Mouse (Mus musculus): ENCODE data around the gene Ccdc40.

Ccdc40 gene

GRCm38 (mm10) chr11:119208870-119209370 lies 19.5 kb upstream of the Ccdc40 start:
- DNase-seq: no peak

- peak; percentile 73 for DNase-seq
Measured at GRCm38 (mm10) chr11:119209371-119210025, 18.9 kb upstream of the Ccdc40 start.

DNA sequence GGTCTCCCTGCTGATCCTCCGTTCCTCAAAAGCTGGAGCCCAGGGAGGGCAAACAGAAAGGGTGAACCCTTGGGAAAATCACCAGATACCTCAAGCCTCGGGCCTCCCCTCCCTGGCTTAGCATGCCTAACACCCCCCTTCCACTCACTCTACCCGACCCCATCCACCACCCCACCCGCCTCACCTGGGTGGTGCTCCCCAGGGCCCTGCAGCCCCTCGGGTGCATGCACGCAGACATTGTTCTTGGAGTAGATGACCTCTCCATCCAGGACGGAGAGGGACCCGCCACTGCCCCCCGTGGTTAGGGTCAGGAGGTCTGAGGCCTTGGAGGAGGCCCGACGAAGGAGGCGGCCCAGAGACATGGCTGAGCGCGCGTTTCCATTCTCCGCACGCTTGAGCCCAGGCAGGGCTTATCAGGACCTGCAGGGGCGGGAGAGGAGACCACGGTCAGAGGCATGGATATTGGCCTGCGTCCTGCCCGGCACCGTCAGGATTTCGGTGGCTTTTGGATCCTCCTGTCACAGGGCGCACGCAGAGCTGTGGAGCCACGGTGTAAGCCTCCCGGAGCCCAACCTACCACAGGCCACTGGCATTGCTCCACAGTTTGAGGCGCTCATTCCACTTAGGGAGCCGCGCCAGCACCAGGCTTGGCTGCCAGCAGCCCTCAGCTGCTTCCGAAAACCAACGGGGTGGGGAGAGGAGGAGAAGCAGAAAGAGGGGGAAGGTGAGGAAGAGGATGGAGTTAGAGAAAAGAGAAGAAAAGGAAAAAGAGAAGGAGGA lies 17.9 kb upstream of the Ccdc40 start:
- DNase-seq: peak; percentile 79

- DNase-seq: no peak
Measured at GRCm38 (mm10) chr11:119211604-119212309, 16.6 kb upstream of the Ccdc40 start.

DNA sequence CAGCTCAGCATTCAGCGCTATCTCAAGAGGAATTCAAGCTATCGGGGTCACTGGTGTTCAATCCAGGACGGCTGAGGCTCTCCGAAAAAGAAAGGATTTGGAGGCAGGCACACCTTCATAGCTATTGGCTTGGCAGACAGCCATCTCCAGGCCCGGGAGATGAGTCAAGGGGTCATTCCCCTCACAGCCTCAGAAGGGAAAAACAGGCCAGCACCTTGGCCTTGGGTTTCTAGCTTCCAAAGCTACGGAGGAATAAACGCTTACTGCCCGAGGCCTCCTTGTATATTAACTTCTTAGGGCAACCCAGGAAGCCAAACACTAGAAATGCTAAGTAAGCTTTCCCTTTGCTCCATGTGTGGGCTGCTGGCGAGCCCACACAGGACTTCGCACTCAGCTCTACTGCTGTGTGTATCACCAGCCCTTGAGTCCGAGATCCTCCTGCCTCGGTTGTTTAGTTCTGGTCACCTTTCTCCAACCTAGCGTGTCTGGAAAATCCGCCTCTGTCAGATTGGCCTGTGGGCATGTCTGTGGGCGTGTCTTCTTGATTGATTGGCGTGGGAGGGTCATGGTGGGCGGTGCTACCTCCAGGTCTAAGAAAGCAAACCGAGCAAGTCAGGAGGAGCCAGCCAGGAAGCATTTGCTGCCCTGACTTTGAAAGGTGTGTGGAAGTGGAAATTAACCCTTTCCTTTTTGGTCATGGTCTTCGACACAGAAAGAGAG lies 15.0 kb upstream of the Ccdc40 start:
- DNase-seq: no peak

DNA sequence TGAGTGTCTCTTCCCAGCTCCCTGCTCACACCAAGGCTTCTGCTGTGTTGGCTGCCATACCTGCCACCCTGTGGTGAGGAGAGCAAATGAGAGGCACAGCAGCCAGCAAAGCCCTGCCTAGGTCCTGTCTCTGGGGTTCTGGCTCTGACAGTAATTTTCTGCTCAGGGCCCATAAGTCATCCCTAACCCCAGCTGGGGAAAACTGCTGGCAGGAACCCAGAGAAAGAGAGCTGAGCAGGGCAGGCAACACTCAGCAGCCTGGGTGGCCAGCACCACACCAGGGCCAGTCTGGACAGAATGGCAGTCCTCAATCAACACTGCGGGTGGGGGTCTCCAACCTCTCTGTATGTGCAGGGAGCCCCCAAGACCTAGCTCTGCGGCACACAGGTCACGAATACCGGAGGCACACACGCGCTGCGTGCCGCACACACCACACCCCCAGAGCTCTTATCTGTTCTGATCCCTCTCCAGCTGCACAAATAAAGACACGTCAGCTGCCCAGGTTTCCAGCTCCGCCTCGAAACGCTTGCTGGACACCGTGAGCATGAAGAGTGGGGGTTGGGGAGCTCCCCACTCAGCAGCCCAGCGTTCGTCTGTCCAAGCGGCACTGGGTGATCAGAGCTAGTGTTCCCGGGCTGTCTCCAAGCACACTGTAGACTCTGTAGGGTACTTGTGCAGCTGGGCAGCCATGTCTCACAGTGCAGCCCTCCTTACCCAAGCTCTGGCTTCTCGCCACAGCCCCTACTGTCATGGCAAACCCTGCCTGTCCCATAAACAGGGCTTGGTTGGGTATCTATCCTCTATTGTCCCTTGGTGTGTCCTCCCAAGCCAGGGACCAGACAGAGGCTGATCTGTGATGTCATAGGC lies 13.1 kb upstream of the Ccdc40 start:
- peak; percentile 63 for DNase-seq

GRCm38 (mm10) chr11:119215905-119216507 lies 12.4 kb upstream of the Ccdc40 start:
- DNase-seq: peak; percentile 73

- no peak for DNase-seq
Measured at GRCm38 (mm10) chr11:119217861-119218260, 10.5 kb upstream of the Ccdc40 start.

GRCm38 (mm10) chr11:119219816-119220465 lies 8.4 kb upstream of the Ccdc40 start:
- DNase-seq: no peak

DNA sequence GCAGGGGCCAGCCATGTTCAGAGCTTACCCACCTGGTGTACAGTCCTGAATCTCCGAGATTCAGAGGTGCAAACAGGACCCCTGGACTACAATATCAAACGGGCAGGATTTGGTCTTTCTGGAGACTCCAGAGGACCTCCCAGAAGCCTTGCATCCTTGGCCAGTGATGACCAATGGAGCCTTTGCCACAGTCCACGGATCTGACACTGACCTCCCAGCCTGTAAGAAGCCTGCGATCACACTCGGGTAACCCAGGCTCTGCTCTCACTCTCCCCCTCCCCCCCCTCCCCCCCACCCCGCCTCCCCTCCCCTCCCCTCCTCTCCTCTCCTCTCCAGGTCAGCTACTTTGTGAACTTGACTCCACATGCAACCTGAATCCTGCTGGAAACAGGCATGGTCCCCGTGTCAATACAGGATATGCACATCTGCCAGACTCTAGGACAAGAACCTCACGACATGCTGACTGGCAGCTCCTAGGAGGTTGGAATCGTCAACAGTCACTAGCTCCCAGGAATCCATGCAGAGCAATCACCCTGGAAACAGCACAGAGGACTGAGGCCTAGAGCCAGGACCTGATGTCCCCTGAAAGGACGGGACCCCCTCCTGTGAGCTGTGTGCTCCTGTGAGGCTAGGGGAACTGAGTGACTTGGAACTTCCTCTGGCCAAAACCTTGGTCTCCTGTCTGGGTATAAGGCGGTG lies 6.4 kb upstream of the Ccdc40 start:
- DNase-seq: no peak

GRCm38 (mm10) chr11:119223124-119223890 lies 5.1 kb upstream of the Ccdc40 start:
- peak; percentile 75 for DNase-seq

DNA sequence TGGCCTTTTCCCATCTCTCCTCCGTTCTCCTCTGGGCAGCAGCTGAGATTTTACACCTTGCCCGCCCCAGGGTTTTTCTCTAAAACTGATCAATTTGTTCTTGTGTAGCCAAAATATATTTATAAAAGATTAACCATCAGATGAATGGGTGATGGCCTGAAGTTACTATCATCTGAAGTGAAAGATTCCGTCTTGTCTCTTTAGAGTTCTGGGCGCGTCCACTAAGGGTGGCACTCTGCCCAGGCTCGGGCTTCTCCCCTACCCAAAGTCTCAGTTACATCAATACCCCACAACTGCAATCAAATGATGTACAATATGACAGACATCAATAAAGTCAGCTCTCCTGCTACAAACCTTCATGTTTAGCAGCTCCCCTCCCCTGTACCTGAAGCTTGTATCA lies 3.4 kb upstream of the Ccdc40 start:
- DNase-seq: no peak

DNA sequence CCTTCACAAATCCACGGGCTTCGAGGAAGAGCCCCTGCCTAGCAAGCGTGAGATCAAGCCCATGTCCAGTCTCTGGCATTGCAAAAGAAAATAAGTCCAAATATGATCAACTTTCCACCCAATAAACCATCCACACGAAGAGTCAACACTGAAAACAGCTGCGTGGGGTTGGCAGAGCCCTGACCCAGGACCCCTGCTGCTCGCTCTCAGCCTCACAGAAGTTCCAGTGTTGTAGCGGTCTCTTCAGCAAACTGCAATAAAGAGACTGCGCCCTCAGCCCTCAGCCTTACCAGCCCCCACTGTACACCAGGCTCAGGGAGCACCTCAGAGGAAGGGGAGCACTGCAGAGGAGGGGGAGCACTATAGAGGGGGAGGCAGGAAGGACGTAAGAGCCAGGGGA lies 2.7 kb upstream of the Ccdc40 start:
- no peak for DNase-seq

GRCm38 (mm10) chr11:119227591-119227990 lies 781 bp upstream of the Ccdc40 start:
- no peak for DNase-seq

DNA sequence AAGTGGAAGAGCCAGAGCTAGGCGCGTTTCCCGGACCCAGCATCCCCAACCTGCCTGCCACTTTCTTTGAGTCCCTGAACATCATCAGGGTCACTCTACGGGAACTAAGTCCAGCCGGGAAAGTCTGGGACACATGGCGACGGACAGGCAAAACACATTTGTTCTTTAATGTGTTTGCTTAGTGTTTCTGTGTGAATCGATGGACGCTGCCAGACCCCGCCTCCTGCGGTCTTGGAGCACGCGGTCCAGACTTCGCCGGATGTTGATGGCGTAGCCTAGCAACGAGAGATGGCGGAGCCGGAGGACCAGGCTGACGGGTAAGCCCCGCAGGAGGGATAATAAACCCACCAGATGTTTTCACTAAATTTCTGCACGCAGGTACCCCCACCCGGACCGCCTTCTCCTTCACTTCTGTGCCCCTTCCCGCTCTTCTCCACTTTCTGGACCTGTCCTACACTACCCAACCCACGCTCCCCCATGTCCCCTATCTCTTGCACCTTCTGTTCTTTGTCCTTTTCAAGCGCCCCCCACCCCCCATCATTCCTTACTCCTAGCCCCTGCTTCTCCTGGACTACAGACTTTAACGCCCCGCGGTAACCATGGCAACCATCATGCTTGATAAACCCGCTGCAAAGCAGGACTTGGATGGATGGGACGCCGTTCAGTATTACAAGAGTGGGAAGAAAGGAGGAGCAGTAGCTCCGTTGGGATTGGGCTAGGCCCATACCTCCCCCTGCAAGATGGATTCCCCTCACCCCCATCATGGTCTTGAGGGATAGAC lies 664 bp downstream of the Ccdc40 start:
- DNase-seq: peak; percentile 75

DNA sequence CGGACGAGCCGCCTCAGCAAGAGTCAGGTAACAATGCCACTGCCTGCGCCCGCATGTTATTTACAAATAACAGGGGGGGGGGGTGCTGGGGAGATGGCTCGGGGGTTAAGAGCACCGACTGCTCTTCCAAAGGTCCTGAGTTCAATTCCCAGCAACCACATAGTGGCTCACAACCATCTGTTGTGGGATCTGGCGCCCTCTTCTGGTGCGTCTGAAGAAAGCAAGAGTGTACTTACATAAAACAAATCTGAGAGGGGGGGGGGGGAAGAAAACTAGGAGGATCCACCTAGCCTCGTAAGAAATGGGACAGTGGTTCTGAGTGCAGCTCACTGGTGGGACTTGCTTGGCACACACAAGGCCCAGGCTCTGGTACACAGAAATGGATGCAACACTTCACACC lies 6.4 kb downstream of the Ccdc40 start:
- DNase-seq: no peak

GRCm38 (mm10) chr11:119235596-119235995 lies 7.2 kb downstream of the Ccdc40 start:
- peak; percentile 78 for DNase-seq

GRCm38 (mm10) chr11:119236354-119236753 lies 8.0 kb downstream of the Ccdc40 start:
- DNase-seq: no peak

DNA sequence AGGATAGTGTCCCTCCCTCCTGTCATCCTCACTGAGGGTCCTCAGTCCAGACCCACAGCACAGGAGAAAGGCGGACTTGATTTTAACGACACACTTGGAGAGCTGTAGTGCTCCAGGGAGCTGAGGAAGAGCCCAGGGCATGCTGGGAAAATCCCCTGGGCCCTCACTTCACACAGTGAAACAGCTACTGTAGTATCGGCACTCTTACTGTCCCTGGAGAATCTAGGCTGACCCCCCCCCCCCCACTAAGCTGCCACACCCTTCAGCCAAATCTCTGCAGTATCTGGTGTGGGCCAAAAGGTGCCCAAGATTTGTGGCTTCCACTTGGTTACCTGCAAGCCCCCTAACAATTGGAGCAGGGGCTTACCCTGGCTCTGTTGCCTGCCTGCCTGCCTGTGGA lies 8.6 kb downstream of the Ccdc40 start:
- DNase-seq: no peak
